Mouse (Mus musculus) erythroblast, embryonic 14.5 days (primary cell): ENCODE measurements at regions not wholly inside any gene's neighbourhood (a gene's known extent, or its start where the extent isn't known, plus 50 kb on each side); places are given as distances from the start of the nearest gene placed in this dataset.

Experiments used
- H3K27me3 ChIP-seq: 2 replicates; pipeline ENCODE4 v1.6.1; 2012; ENCODE audit warnings: inconsistent platforms; ENCODE audit not compliant: control insufficient read depth
- H3K36me3 ChIP-seq: 2 replicates; pipeline ENCODE4 v1.6.1; 2012; ENCODE audit warnings: mild to moderate bottlenecking, inconsistent platforms; ENCODE audit not compliant: control insufficient read depth
- H3K4me1 ChIP-seq: 2 replicates; pipeline ENCODE4 v1.6.1; 2012; ENCODE audit warnings: inconsistent platforms; ENCODE audit not compliant: control insufficient read depth
- H3K4me3 ChIP-seq: replicated peaks from 2 replicates; pipeline ENCODE3; 2012; ENCODE audit warnings: moderate library complexity, mild to moderate bottlenecking, inconsistent platforms
- H3K9me3 ChIP-seq: 2 replicates; pipeline ENCODE4 v1.6.1; 2012; ENCODE audit warnings: low read length, inconsistent platforms, mixed read lengths; ENCODE audit not compliant: control insufficient read depth
- GATA1 ChIP-seq: IDR thresholded peaks from 2 replicates; pipeline ENCODE4 v1.6.1; 2012; ENCODE audit warnings: low read length, inconsistent platforms, mixed read lengths
- TAL1 ChIP-seq: IDR thresholded peaks from 3 replicates; pipeline ENCODE4 v1.6.1; 2012; ENCODE audit warnings: low read length, inconsistent platforms, mixed read lengths

DNA sequence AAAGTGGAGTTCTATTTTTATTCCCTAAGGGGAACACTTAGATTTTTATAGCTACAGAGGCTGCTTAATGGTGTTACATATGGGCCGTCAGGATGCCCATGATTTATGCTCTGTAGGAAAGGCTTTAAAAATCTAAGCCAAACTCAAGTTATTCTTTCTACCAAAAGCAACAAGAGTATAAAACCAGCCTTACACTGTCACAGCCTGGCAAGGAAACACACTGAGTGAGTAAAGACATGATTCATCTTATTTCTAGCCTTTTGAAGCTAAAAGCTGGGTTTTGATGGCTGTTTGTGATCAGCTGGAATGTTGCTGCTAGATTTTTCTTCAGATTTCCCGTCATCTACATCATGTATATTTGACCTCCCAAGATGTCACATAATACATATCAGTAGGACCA is 3359.9 kb upstream of the Gm7489 start:
- TF ChIP-seq GATA1 = no peak
- no peak for TF ChIP-seq TAL1
- H3K9me3 ChIP-seq = no peaks in the 10 kb centered on the region
- H3K36me3 ChIP-seq = no peaks in the 10 kb centered on the region
- H3K4me1 ChIP-seq = no peaks in the 10 kb centered on the region
- no peak overlapping the region for H3K4me3 ChIP-seq
- H3K27me3 ChIP-seq = no peaks in the 10 kb centered on the region

DNA sequence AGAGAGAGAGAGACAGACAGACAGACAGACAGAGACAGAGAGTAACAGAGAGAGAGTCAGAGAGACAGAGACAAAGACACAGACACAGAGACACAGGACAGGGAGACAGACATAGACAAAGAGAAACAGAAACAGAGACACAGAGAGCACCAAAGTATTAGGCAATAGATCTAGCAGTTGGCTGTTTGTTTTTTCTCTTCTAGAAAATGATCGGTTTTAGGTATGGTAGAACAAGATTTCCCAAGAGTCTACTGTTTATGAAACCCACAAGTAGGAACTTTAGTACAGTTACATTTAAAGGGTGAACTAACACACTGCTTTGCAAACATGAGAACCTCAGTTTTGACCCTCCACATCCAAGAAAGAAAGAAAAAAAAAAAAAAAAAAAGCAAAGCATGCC is 3350.2 kb upstream of the Gm7489 start:
- no peak for TF ChIP-seq GATA1
- TF ChIP-seq TAL1 = no peak
- peaks cover 3% of the 10 kb centered on the region; the same call in 1 of the 2 replicates for H3K9me3 ChIP-seq
- no peaks in the 10 kb centered on the region for H3K27me3 ChIP-seq
- H3K36me3 ChIP-seq = no peaks in the 10 kb centered on the region
- H3K4me1 ChIP-seq = no peaks in the 10 kb centered on the region
- H3K4me3 ChIP-seq = no peak overlapping the region

GRCm38 (mm10) chr15:50563611-50564010 is 3321.1 kb upstream of the Gm7489 start:
- no peaks in the 10 kb centered on the region for H3K36me3 ChIP-seq
- H3K9me3 ChIP-seq = peaks cover 2% of the 10 kb centered on the region; the same call in 1 of the 2 replicates
- no peaks in the 10 kb centered on the region for H3K27me3 ChIP-seq
- no peak overlapping the region for H3K4me3 ChIP-seq
- TF ChIP-seq GATA1 (no peak), TAL1 (no peak)
- H3K4me1 ChIP-seq = no peaks in the 10 kb centered on the region

- no peak for TF ChIP-seq TAL1
- TF ChIP-seq GATA1 = no peak
Observed at GRCm38 (mm10) chr15:50580811-50581210, 3303.9 kb upstream of the Gm7489 start.

DNA sequence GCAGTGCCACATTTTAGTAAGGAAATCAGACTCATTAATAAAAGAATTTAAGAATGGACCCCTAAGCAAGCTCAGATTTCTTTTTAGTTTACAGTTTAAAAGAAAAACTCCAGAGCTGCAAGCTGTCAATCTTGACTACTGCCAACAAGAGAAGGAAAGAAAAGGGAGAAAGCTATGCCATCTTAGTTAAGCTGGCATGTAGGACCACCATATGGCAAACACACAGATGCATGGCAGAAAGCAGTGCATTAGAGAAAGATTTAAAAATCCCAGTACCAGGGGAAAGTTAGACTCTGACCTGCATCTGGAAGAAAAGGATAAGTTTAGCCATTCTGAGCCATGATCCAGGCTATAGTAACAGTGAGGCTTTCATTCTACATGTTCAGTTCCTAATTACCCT is 3300.8 kb upstream of the Gm7489 start:
- H3K4me3 ChIP-seq = no peak overlapping the region
- 0 out of 2 replicates have a peak, but pooled peaks cover 2% of the 10 kb centered on the region for H3K9me3 ChIP-seq
- TF ChIP-seq GATA1 (no peak), TAL1 (no peak)
- H3K4me1 ChIP-seq = no peaks in the 10 kb centered on the region
- H3K27me3 ChIP-seq = no peaks in the 10 kb centered on the region
- no peaks in the 10 kb centered on the region for H3K36me3 ChIP-seq

More at GRCm38 (mm10) chr15:50580811-50581210, 3303.9 kb upstream of the Gm7489 start:
- no peaks in the 10 kb centered on the region for H3K4me1 ChIP-seq
- H3K27me3 ChIP-seq = no peaks in the 10 kb centered on the region
- 0 out of 2 replicates have a peak, but pooled peaks cover 2% of the 10 kb centered on the region for H3K9me3 ChIP-seq
- no peak overlapping the region for H3K4me3 ChIP-seq
- no peaks in the 10 kb centered on the region for H3K36me3 ChIP-seq

GRCm38 (mm10) chr15:50585496-50585895 is 3299.2 kb upstream of the Gm7489 start:
- no peaks in the 10 kb centered on the region for H3K4me1 ChIP-seq
- no peak for TF ChIP-seq GATA1
- TF ChIP-seq TAL1 = no peak

More at GRCm38 (mm10) chr15:50585496-50585895, 3299.2 kb upstream of the Gm7489 start:
- H3K27me3 ChIP-seq = no peaks in the 10 kb centered on the region
- H3K36me3 ChIP-seq = no peaks in the 10 kb centered on the region
- no peaks in the 10 kb centered on the region for H3K9me3 ChIP-seq
- no peak overlapping the region for H3K4me3 ChIP-seq
